Mouse (Mus musculus) cerebellum, adult 2 months (tissue): Measurements from ENCODE around the gene Copg1.

ENCODE experiments used
- CTCF ChIP-seq: fragments of 200-500 bp; IDR thresholded peaks from 2 replicates; pipeline ENCODE4 v1.5.1; 2011; ENCODE audit warnings: low read depth, mild to moderate bottlenecking, control low read depth, low read length, moderate library complexity, borderline replicate concordance; ENCODE audit not compliant: insufficient read depth
- POLR2A ChIP-seq: fragments of 200-500 bp; IDR thresholded peaks from 2 replicates; pipeline ENCODE4 v1.6.1; 2011; ENCODE audit warnings: low read length, control low read depth, borderline replicate concordance; ENCODE audit not compliant: insufficient read depth

GRCm38 (mm10) chr6:87893931-87894330 is 6.3 kb downstream of the Copg1 start:
- TF ChIP-seq CTCF: no peak
- no peak for TF ChIP-seq POLR2A
